Mouse (Mus musculus): ENCODE measurements around the gene Prickle1. TPM values are rescaled to one million over a fixed set of nuclear protein-coding genes. Genes with fewer than 3 reads are reported as not detected.

Prickle1 gene
- polyA plus RNA-seq, 1 experiment, result 16.1 TPM

DNA sequence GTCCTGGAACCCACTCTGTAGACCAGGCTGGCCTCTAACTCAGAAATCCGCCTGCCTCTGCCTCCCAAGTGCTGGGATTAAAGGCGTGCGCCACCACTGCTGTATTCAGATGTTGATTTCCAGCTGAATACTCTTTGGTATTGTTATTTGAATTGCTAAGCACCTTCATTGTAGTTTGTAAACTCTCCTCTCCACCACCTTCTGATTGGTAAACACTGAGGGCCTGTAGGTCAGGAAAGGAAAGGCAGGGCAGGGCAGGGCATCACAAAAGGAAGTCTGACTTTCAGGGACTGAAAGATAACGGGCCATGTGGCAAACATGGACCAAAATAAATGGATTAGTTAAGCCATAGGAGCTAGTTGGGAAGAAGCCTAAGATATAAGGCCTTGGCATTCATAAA is 106.1 kb downstream of the Prickle1 start:
- H3K27ac ChIP-seq (ENCODE audit: insufficient read depth, low read length), result no peak overlapping the region
- no peaks in the 10 kb centered on the region for H3K27me3 ChIP-seq (ENCODE audit: control insufficient read depth, insufficient read depth, low read length)
- TF ChIP-seq POLR2A (IDR thresholded peaks at IDR 0.05; ENCODE audit: borderline replicate concordance, insufficient read depth, low read length), result no peak
- no peak for TF ChIP-seq CTCF (IDR thresholded peaks at IDR 0.05; ENCODE audit: borderline replicate concordance, insufficient read depth, low read depth, low read length)
- WGBS, result 92% methylated on average over 4 of the region's 4 CpGs
- no peak overlapping the region for H3K4me3 ChIP-seq (replicated peaks; ENCODE audit: insufficient read depth, low read depth, low read length)
- H3K4me1 ChIP-seq (ENCODE audit: control insufficient read depth, insufficient read depth, low read length), result no peaks in the 10 kb centered on the region
- DNase-seq, result no peak

DNA sequence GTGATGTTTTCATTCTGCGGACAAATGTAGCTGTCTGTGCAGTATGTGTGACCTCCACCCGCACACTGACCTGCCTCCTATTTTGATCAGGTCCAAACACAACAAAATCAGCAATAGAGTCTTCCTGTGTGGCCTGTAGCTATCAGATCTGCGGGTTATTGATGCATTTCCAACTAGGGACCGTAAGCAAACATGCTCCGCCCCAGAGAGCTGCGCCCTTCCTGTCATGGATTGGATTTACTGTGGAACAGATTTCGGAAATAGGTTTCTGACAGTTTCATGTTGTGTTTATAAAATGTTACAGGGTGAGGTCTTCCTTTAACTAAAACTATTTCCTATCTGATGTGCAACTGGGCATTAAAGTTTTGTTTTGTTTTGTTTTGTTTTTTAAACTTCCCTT is 109.6 kb downstream of the Prickle1 start:
- Histone ChIP-seq H3K4me3 (replicated peaks; ENCODE audit: insufficient read depth, low read depth, low read length) (no peak overlapping the region), H3K27ac (ENCODE audit: insufficient read depth, low read length) (no peak overlapping the region), H3K27me3 (ENCODE audit: control insufficient read depth, insufficient read depth, low read length) (no peaks in the 10 kb centered on the region), H3K4me1 (ENCODE audit: control insufficient read depth, insufficient read depth, low read length) (no peaks in the 10 kb centered on the region)
- WGBS, result 92% methylated on average over 7 of the region's 7 CpGs
- no peak for TF ChIP-seq POLR2A (IDR thresholded peaks at IDR 0.05; ENCODE audit: borderline replicate concordance, insufficient read depth, low read length)
- TF ChIP-seq CTCF (IDR thresholded peaks at IDR 0.05; ENCODE audit: borderline replicate concordance, insufficient read depth, low read depth, low read length), result no peak
- DNase-seq, result no peak

DNA sequence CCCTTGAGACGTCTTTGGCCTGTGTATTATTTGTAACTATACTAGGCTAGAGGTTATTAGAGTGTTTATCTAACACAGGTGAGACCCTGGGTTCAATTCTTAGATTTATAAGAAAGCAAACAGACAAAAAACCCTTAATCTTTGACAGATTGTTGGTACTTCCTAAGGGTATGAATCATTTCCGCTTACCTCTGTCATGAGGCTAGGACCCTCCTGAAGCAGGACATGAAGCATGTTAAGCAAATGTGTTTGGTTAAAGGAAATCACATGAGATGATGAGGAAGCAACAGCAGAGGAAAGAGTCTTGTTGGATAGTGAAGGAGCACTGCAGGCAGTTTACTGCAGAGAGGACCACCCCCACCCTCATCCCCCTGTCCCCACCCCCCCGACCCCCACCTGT is 110.4 kb downstream of the Prickle1 start:
- DNase-seq, result no peak
- no peak overlapping the region for H3K4me3 ChIP-seq (replicated peaks; ENCODE audit: insufficient read depth, low read depth, low read length)
- no peaks in the 10 kb centered on the region for H3K27me3 ChIP-seq (ENCODE audit: control insufficient read depth, insufficient read depth, low read length)
- TF ChIP-seq CTCF (IDR thresholded peaks at IDR 0.05; ENCODE audit: borderline replicate concordance, insufficient read depth, low read depth, low read length), result no peak
- TF ChIP-seq POLR2A (IDR thresholded peaks at IDR 0.05; ENCODE audit: borderline replicate concordance, insufficient read depth, low read length), result no peak
- no peak overlapping the region for H3K27ac ChIP-seq (ENCODE audit: insufficient read depth, low read length)
- H3K4me1 ChIP-seq (ENCODE audit: control insufficient read depth, insufficient read depth, low read length), result no peaks in the 10 kb centered on the region
- WGBS, result 91% methylated on average over 3 of the region's 3 CpGs

DNA sequence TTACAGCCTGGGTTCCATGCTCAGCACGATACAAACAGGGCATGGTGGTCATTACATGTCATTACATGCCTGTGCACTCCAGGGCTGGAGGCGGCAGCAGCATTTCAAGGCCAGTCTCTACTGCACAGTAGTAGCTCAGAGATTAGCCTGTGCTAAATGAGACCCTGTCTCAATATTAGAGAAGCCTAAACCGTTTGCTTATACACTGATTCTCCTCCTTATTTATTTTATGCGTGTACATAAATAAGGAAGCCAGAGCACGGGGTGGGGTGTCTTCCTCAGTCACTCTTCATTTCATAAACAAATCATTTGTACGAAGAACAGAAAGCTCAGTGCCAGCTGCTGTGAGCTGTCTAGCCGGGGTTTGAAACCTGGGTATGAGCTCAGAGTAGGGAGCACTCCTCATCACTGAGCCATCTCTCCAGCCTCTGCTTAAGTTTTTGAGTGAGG is 111.4 kb downstream of the Prickle1 start:
- no peak for DNase-seq
- Histone ChIP-seq H3K27me3 (ENCODE audit: control insufficient read depth, insufficient read depth, low read length) (no peaks in the 10 kb centered on the region), H3K4me3 (replicated peaks; ENCODE audit: insufficient read depth, low read depth, low read length) (no peak overlapping the region), H3K27ac (ENCODE audit: insufficient read depth, low read length) (no peak overlapping the region), H3K4me1 (ENCODE audit: control insufficient read depth, insufficient read depth, low read length) (no peaks in the 10 kb centered on the region)
- TF ChIP-seq POLR2A (IDR thresholded peaks at IDR 0.05; ENCODE audit: borderline replicate concordance, insufficient read depth, low read length) (no peak), CTCF (IDR thresholded peaks at IDR 0.05; ENCODE audit: borderline replicate concordance, insufficient read depth, low read depth, low read length) (no peak)
- 85% methylated on average over 7 of the region's 7 CpGs for WGBS

DNA sequence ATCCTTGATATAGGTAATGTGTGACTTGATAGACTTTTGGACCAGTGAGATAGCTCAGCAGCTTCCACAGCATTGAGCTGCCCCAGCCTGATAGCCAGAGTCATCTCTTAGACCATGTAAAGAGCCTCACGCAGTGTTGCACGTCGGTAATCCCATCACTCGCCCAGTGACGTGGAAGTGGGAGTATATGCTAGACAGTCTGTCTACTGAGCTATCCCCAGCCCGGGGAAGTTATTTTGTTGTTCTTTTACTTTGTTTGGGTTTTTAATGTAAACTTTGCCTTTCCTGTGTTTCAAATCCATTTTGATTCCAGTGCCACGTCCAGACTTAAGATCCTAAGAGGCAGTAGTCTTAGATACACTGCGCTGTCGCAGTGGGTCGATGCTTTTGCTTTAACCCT is 114.6 kb downstream of the Prickle1 start:
- Histone ChIP-seq H3K4me1 (ENCODE audit: control insufficient read depth, insufficient read depth, low read length) (no peaks in the 10 kb centered on the region), H3K27me3 (ENCODE audit: control insufficient read depth, insufficient read depth, low read length) (no peaks in the 10 kb centered on the region), H3K4me3 (replicated peaks; ENCODE audit: insufficient read depth, low read depth, low read length) (no peak overlapping the region), H3K27ac (ENCODE audit: insufficient read depth, low read length) (no peak overlapping the region)
- no peak for TF ChIP-seq POLR2A (IDR thresholded peaks at IDR 0.05; ENCODE audit: borderline replicate concordance, insufficient read depth, low read length)
- no peak for TF ChIP-seq CTCF (IDR thresholded peaks at IDR 0.05; ENCODE audit: borderline replicate concordance, insufficient read depth, low read depth, low read length)
- DNase-seq, result no peak
- 86% methylated on average over 10 of the region's 10 CpGs for WGBS

DNA sequence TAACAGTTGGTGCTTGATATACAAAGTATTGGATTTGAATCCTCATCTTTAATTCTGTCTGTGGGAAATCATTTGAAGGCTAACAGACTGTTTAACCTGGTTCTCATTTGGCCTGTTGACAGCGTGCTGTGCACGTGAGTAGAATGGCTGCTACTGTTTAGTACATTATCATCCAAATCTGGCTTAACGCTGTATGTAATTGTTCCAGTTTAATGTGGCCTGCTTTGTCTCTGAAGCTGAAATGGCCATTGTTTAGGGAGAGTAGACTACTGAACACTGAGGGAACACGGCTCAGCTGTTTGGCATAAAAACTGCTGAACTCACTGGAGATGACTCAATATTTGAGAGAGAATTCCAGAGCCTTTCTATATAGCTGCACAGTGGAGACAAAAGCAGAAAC is 116.2 kb downstream of the Prickle1 start:
- no peaks in the 10 kb centered on the region for H3K27me3 ChIP-seq (ENCODE audit: control insufficient read depth, insufficient read depth, low read length)
- peak in 1 of 2 experiments; percentile 7 for DNase-seq
- WGBS, result 69% methylated on average over 4 of the region's 4 CpGs
- no peaks in the 10 kb centered on the region for H3K4me1 ChIP-seq (ENCODE audit: control insufficient read depth, insufficient read depth, low read length)
- H3K27ac ChIP-seq (ENCODE audit: insufficient read depth, low read length), result no peak overlapping the region
- TF ChIP-seq CTCF (IDR thresholded peaks at IDR 0.05; ENCODE audit: borderline replicate concordance, insufficient read depth, low read depth, low read length) (no peak), POLR2A (IDR thresholded peaks at IDR 0.05; ENCODE audit: borderline replicate concordance, insufficient read depth, low read length) (no peak)
- H3K4me3 ChIP-seq (replicated peaks; ENCODE audit: insufficient read depth, low read depth, low read length), result no peak overlapping the region

DNA sequence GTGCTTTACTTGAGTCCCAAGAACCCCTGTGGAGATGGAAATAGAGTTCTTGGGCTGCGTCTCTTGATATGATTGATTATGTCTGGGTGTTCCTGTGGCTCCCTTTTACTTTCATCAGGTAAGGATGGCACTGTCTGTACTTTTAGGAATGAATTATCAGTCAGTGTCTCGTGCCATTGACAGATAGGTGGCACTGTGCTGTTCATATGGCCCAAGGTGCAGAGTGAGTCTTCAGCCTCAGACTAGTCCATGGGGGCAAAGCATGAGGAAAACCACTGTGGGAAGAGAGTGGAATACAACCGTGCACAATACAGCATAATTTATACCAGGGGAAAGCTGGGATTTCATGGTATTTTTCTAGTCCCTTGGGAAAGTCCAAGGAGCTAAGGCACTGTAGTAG is 117.0 kb downstream of the Prickle1 start:
- 86% methylated on average over 3 of the region's 3 CpGs for WGBS
- no peak overlapping the region for H3K4me3 ChIP-seq (replicated peaks; ENCODE audit: insufficient read depth, low read depth, low read length)
- H3K27ac ChIP-seq (ENCODE audit: insufficient read depth, low read length), result no peak overlapping the region
- TF ChIP-seq CTCF (IDR thresholded peaks at IDR 0.05; ENCODE audit: borderline replicate concordance, insufficient read depth, low read depth, low read length), result no peak
- TF ChIP-seq POLR2A (IDR thresholded peaks at IDR 0.05; ENCODE audit: borderline replicate concordance, insufficient read depth, low read length), result no peak
- H3K4me1 ChIP-seq (ENCODE audit: control insufficient read depth, insufficient read depth, low read length), result no peaks in the 10 kb centered on the region
- H3K27me3 ChIP-seq (ENCODE audit: control insufficient read depth, insufficient read depth, low read length), result no peaks in the 10 kb centered on the region
- DNase-seq, result no peak

DNA sequence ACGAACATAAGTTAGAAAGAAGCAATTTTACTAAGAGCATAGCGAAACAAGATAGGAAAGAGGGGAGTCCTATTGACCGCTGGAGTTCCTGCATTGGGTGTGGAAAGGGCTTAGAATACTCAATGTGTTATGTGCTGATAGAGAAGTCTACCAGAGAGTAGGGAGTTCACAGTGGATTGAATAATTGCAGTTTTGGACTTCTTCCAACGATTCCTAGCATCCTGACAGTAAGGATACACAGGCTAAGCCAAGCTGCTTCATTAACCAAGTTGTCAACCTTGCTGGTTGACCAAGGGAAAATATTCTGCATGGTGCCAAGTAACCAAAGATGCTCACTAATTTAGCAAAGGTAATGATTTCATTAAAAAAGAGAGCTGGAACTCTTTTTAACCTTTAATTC is 118.0 kb downstream of the Prickle1 start:
- peak in 1 of 2 experiments; percentile 30 for DNase-seq
- TF ChIP-seq CTCF (IDR thresholded peaks at IDR 0.05; ENCODE audit: borderline replicate concordance, insufficient read depth, low read depth, low read length) (no peak), POLR2A (IDR thresholded peaks at IDR 0.05; ENCODE audit: borderline replicate concordance, insufficient read depth, low read length) (no peak)
- Histone ChIP-seq H3K27ac (ENCODE audit: insufficient read depth, low read length) (no peak overlapping the region), H3K4me1 (ENCODE audit: control insufficient read depth, insufficient read depth, low read length) (no peaks in the 10 kb centered on the region), H3K27me3 (ENCODE audit: control insufficient read depth, insufficient read depth, low read length) (no peaks in the 10 kb centered on the region), H3K4me3 (replicated peaks; ENCODE audit: insufficient read depth, low read depth, low read length) (no peak overlapping the region)
- 68% methylated on average over 4 of the region's 4 CpGs for WGBS

Data from cerebellum, adult 2 months (tissue).